In the genomic region with DNA sequence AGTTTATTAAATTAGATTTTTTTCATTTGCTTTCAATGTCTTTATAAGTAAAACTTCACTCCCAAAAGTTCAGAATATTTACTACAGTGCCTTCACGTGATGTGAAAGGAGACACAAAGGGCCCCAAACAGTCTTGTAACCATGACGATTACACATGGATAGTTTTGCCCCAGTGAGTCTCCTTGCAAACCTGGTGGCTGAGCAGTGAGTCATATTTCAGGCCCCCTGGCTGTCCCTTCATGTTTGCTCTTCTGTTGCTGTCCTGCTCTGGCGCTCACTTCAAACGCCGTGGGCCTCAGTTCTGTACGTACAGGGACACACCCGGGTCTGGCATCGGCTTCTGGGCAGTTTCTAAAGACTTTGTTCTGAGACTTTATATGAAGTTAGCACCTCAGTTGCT, we compare ENCODE assay signal across 12 mouse cellular contexts. TPM values are rescaled to one million over a fixed set of nuclear protein-coding genes. Genes with fewer than 3 reads are reported as not detected.
DNase-seq lines count a peak whose midpoint lies in the region; ATAC-seq lines count a peak whose summit lies in the region.
"Had no signal": no experiment of that assay in that cellular context is flagged by ENCODE, and none has a peak within 500 bp of the region (broad histone marks: within the 10 kb centered on the region; RNA-seq: fewer than 3 reads in every experiment).

No protein-coding gene starts in this region.

- no peak for ATAC-seq in neural tube, embryonic 13.5 days (ENCODE audit: low read depth)
- no peak for ATAC-seq in neural tube, embryonic 15.5 days (ENCODE audit: low FRiP score)
- peak; percentile 52 for ATAC-seq in intestine, embryonic 16.5 days

- intact Hi-C loops in heart, postnatal 25 days (cut with DNase I): no loop called here
- intact Hi-C loops in left cerebral cortex, postnatal 10 days (cut with DNase I): no loop called here

- no peak overlapping the region for H3K4me3 ChIP-seq in neural tube, embryonic 13.5 days
- no peak overlapping the region for H3K4me3 ChIP-seq in neural tube, embryonic 15.5 days (replicated peaks)
- no peak overlapping the region for H3K4me3 ChIP-seq in embryonic facial prominence, embryonic 10.5 days
- H3K4me3 ChIP-seq in intestine, embryonic 16.5 days (ENCODE audit: low read length): no peak overlapping the region
- H3K4me3 ChIP-seq: heart, embryonic 13.5 days had no signal

- peak overlapping the region; percentile 29; the same call in 1 of the 2 replicates for H3K27ac ChIP-seq in neural tube, embryonic 13.5 days (replicated peaks)
- no peak overlapping the region for H3K27ac ChIP-seq in neural tube, embryonic 15.5 days (replicated peaks)
- peak overlapping the region; percentile 59 for H3K27ac ChIP-seq in embryonic facial prominence, embryonic 10.5 days (replicated peaks)
- peak overlapping the region; percentile 88 for H3K27ac ChIP-seq in intestine, embryonic 16.5 days (ENCODE audit: low read length)
- H3K27ac ChIP-seq: heart, embryonic 13.5 days had no signal

- no peaks in the 10 kb centered on the region for H3K9me3 ChIP-seq in neural tube, embryonic 13.5 days
- H3K9me3 ChIP-seq in neural tube, embryonic 15.5 days (replicated peaks): no peaks in the 10 kb centered on the region
- no peaks in the 10 kb centered on the region for H3K9me3 ChIP-seq in embryonic facial prominence, embryonic 10.5 days
- no peaks in the 10 kb centered on the region for H3K9me3 ChIP-seq in intestine, embryonic 16.5 days (ENCODE audit: control insufficient read depth, low read length)
- H3K9me3 ChIP-seq: heart, embryonic 13.5 days had no signal

- H3K27me3 ChIP-seq in neural tube, embryonic 13.5 days: peaks cover 31% of the 10 kb centered on the region
- peaks cover 37% of the 10 kb centered on the region for H3K27me3 ChIP-seq in neural tube, embryonic 15.5 days (replicated peaks)
- peaks cover 61% of the 10 kb centered on the region for H3K27me3 ChIP-seq in embryonic facial prominence, embryonic 10.5 days (replicated peaks; ENCODE audit: low read depth, poor library complexity, severe bottlenecking)
- H3K27me3 ChIP-seq in intestine, embryonic 16.5 days (replicated peaks; ENCODE audit: control insufficient read depth, insufficient read depth, low read length): no peaks in the 10 kb centered on the region

- DNase-seq in embryonic facial prominence, embryonic 10.5 days (ENCODE audit: low spot score): peak; percentile 57
- no peak for DNase-seq in left cerebral cortex, adult 9 months (ENCODE audit: low spot score in 2 of 2)
- no peak for DNase-seq in heart, postnatal 25 days (ENCODE audit: low spot score)
- DNase-seq in left cerebral cortex, postnatal 10 days (ENCODE audit: extremely low spot score in 1 of 2, low spot score in 2 of 2): no peak
- DNase-seq: layer of hippocampus, postnatal 36 days; lung, adult 2 months; thymus, postnatal 4 days had no signal

- H3K36me3 ChIP-seq in neural tube, embryonic 13.5 days: no peaks in the 10 kb centered on the region
- H3K36me3 ChIP-seq in neural tube, embryonic 15.5 days: no peaks in the 10 kb centered on the region
- H3K36me3 ChIP-seq in embryonic facial prominence, embryonic 10.5 days (replicated peaks): no peaks in the 10 kb centered on the region
- H3K36me3 ChIP-seq in intestine, embryonic 16.5 days (ENCODE audit: control insufficient read depth, insufficient read depth, low read length): no peaks in the 10 kb centered on the region
- H3K36me3 ChIP-seq: heart, embryonic 13.5 days had no signal

- H3K4me2 ChIP-seq in neural tube, embryonic 13.5 days: peak overlapping the region; percentile 14; the same call in 1 of the 2 replicates
- no peak overlapping the region for H3K4me2 ChIP-seq in neural tube, embryonic 15.5 days
- H3K4me2 ChIP-seq in intestine, embryonic 16.5 days (ENCODE audit: low read depth, low read length): 0 out of 2 replicates have a peak overlapping the region, but pooled peaks have one; percentile 10
- H3K4me2 ChIP-seq: heart, embryonic 13.5 days had no signal

- 17% methylated on average over 8 of the region's 8 CpGs for WGBS in neural tube, embryonic 13.5 days
- WGBS in neural tube, embryonic 15.5 days: 10% methylated on average over 8 of the region's 8 CpGs
- 45% methylated on average over 8 of the region's 8 CpGs for WGBS in embryonic facial prominence, embryonic 10.5 days
- WGBS in intestine, embryonic 16.5 days: 26% methylated on average over 8 of the region's 8 CpGs

- 0 out of 2 replicates have a peak overlapping the region, but pooled peaks have one; percentile 28 for H3K9ac ChIP-seq in neural tube, embryonic 13.5 days
- no peak overlapping the region for H3K9ac ChIP-seq in neural tube, embryonic 15.5 days (replicated peaks)
- H3K9ac ChIP-seq in intestine, embryonic 16.5 days (ENCODE audit: low read depth, low read length): peak overlapping the region; percentile 36; the same call in 1 of the 2 replicates
- H3K9ac ChIP-seq: heart, embryonic 13.5 days had no signal

- H3K4me1 ChIP-seq in neural tube, embryonic 13.5 days (replicated peaks): peaks cover 49% of the 10 kb centered on the region
- H3K4me1 ChIP-seq in neural tube, embryonic 15.5 days: peaks cover 26% of the 10 kb centered on the region
- H3K4me1 ChIP-seq in embryonic facial prominence, embryonic 10.5 days: peaks cover 37% of the 10 kb centered on the region
- peaks cover 29% of the 10 kb centered on the region for H3K4me1 ChIP-seq in intestine, embryonic 16.5 days (ENCODE audit: control insufficient read depth, insufficient read depth, low read length)

RNA-seq across cellular contexts. Expression of a gene that starts 6.6 kb away (rescaled TPM):
- 1.1 TPM in 2 replicates for polyA plus RNA-seq in neural tube, embryonic 13.5 days (2015; fragmentation: Nextera tagmentation; extraction: Ambion mirVana)
- 1.0 and 1.6 TPM in 2 replicates for polyA plus RNA-seq in neural tube, embryonic 15.5 days (2015; fragmentation: Nextera tagmentation; extraction: Ambion mirVana)
- polyA plus RNA-seq in embryonic facial prominence, embryonic 10.5 days (2016; fragmentation: Nextera tagmentation; extraction: Ambion mirVana): 2.9 and 3.6 TPM in 2 replicates
- polyA plus RNA-seq in intestine, embryonic 16.5 days (2015; fragmentation: Nextera tagmentation; extraction: Ambion mirVana): 11.3 and 17.0 TPM in 2 replicates
- total RNA-seq in heart, postnatal 25 days (2021): 1 to 10 TPM; 2.2 to 3.1 TPM
- total RNA-seq in left cerebral cortex, postnatal 10 days (2021): 1 to 10 TPM; 1.4 to 2.3 TPM
- total RNA-seq: MEL had no signal
